Mouse (Mus musculus) naive thymus-derived CD4-positive, alpha-beta T cell, adult 2 months (primary cell): Measurements from ENCODE around the gene Ergic3.

Experiments used
- DNase-seq: peaks from one replicate; pipeline ENCODE4 v3.0.0-alpha.2; 2011; ENCODE audit warnings: low read depth

Ergic3 gene

GRCm38 (mm10) chr2:156007888-156008532 is at the start of gene Ergic3, which contains the start of gene 6430550D23Rik:
Gene Ergic3, plus strand, starts transcription at chr2:156008045.
Gene 6430550D23Rik, minus strand, starts transcription at chr2:156007977.
- peak; percentile 99 for DNase-seq

- DNase-seq: no peak
These were observed 47.9 kb upstream of the Ergic3 start for GRCm38 (mm10) chr2:155959981-155960380.

DNA sequence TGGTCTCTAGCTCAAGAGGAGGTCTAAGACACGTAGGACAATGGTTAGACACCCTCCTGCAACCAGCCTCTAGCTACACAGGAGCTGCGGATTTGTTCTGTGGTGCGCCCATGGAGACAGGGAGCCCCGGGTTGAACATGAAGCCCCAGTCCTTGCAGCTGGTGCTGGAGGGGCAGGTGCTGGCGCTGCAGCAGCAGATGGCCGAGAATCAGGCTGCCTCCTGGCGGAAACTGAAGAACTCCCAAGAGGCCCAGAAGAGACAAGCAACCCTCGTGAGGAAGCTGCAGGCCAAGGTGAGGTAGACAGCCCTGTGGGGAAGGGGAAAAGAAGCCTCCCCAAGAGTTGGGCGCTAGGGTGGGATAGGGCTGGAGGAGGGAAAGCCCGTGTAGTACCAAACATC is 46.0 kb upstream of the Ergic3 start:
- DNase-seq: no peak

DNA sequence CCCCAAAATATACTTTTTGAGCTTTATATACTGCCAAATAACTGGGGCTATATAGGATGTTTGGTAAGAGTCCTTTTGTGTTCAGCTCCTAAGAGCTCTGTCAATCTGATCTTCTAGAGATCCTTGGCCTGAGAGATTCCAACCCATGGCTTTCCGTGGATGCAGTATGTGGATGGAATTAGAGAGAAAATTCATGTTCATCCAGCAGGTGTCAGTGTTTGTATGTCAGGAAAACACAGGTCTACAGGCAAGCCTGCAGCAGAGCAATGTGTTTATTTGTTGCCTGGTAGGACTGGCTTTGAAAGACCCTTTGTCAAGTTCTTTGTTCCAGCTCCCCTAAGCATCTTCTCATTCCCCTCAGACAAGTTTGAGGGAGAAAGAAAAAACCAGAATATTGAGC is 44.9 kb upstream of the Ergic3 start:
- peak; percentile 27 for DNase-seq

DNA sequence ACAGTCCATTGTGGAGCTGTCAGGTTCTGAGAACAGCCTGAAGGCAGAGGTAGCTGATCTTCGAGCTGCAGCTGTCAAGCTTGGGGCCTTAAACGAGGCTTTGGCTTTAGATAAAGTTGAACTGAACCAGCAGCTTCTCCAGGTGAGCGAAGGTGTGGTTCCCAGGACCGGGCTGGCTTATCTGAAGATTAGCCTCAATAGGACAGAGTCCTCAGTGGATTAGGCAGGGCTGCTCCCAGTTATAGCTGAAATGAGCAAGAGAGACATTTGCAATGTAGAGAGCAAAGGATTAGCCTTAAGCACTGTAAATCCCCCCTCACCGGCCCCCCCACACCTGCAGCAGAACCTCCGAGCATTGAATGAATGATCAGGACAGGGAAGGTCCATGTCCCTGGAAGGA is 34.5 kb upstream of the Ergic3 start:
- no peak for DNase-seq

GRCm38 (mm10) chr2:155974087-155974731 is 33.6 kb upstream of the Ergic3 start:
- peak; percentile 30 for DNase-seq

GRCm38 (mm10) chr2:155979328-155979991 is 28.4 kb upstream of the Ergic3 start:
- DNase-seq: peak; percentile 73

DNA sequence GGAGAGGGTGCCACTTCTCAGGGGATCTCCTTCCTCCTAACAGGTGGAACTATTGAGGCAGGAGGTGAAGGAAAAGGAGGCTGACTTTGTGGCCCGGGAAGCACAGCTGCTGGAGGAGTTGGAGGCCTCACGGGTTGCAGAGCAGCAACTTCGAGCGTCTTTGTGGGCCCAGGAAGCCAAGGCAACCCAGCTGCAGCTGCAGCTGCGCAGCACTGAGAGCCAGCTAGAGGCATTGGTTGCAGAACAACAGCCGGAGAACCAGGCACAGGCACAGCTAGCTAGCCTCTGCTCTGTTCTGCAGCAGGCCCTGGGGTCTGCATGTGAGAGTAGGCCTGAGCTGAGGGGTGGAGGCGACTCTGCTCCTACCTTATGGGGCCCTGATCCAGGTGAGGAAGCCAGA is 22.1 kb upstream of the Ergic3 start:
- no peak for DNase-seq

- DNase-seq: no peak
These were observed 20.7 kb upstream of the Ergic3 start for GRCm38 (mm10) chr2:155987131-155987530.

DNA sequence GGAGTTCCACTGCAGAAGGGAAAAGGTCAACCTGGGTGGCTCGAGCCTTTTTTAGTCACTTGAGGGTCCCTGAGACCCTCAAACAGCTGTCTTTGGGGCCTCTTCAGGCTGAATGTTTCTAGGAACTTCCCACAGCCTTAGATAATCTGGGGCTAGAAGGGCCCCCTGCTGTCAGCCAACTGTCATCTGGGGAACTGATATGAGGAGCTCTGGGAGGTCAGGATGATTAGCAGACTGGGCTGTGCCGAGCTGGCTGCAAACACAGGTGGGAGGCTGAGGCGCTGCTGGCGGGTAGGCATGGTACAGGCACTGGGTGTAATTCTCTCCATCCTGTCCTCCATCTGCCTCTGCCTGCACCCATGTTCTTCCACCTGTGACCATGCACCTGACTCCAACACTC is 18.8 kb upstream of the Ergic3 start:
- DNase-seq: no peak

DNA sequence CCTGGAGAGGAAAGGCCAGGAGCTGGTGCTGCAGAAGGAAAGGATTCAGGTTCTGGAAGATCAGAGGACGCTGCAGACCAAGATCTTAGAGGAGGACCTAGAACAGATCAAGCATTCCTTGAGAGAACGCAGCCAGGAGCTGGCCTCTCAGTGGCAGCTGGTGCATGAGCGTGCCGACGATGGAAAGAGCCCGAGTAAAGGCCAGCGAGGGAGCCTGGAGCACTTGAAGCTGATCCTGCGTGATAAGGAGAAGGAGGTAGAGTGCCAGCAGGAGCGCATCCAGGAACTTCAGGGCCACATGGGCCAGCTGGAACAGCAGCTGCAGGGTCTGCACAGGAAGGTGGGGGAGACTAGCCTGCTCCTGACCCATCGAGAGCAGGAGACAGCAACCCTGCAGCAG is 16.7 kb upstream of the Ergic3 start:
- no peak for DNase-seq

DNA sequence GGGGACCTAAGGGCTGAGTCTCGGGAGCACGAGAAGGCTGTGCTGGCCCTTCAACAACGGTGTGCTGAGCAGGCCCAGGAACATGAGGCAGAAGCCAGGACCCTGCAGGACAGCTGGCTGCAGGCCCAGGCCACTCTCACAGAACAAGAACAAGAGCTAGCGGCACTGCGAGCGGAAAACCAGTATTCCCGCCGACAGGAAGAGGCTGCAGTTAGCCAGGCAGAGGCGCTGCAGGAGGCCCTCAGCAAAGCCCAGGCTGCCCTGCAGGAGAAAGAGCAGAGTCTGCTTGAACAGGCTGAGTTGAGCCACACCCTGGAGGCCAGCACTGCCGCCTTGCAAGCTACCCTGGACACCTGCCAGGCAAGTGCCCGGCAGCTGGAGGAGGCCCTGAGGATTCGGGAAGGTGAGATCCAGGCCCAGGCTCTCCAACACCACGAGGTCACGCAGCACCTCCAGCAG is 16.0 kb upstream of the Ergic3 start:
- DNase-seq: no peak

- peak; percentile 50 for DNase-seq
These were observed 2.5 kb upstream of the Ergic3 start for GRCm38 (mm10) chr2:156005393-156005792.

DNA sequence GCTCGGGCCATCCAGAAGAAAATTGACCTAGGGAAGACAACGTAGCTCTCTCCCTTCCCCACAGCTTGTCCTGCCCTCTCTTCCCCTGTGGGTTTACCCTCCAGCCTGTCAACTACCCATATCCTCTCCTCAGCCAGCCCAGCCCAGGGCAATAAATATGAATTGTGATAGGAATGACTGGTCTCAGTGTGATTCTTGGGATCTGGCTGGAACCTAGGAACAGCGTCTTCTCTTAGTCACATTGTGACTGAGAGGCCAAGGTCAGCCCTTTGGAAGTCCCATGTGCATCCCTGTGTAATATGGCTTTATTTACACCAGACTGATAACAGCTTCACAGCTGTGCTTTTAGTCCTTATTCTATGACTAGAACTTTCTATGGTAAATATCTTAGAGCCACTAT is 10.3 kb downstream of the Ergic3 start:
- DNase-seq: no peak

GRCm38 (mm10) chr2:156021219-156021618 is 13.4 kb downstream of the Ergic3 start:
- no peak for DNase-seq

GRCm38 (mm10) chr2:156021765-156022164 is 13.9 kb downstream of the Ergic3 start:
- no peak for DNase-seq

- no peak for DNase-seq
These were observed 17.6 kb downstream of the Ergic3 start for GRCm38 (mm10) chr2:156025482-156025881.

GRCm38 (mm10) chr2:156039390-156039789 is 31.5 kb downstream of the Ergic3 start:
- no peak for DNase-seq

DNA sequence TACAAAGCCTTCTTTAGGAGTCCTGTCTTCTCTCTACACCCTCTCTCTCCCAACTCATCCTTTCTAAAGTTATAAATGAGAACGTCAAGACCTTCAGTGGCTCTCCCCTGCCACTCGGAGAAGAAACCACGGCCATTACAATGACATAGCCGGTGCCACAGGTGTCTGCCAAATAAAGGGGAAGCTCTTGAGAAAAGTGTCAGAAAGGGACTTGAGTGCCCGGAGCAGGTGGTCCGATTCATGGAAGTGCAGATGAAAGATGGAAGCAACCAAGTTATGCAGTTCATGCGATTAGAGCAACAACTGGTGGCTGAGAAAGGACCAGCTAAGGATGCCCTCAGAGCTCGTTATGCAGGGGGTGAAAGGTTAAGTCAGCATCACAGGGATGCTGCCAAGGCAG is 35.1 kb downstream of the Ergic3 start:
- DNase-seq: no peak

- DNase-seq: peak; percentile 30
These were observed 40.1 kb downstream of the Ergic3 start for GRCm38 (mm10) chr2:156047929-156048328.

DNA sequence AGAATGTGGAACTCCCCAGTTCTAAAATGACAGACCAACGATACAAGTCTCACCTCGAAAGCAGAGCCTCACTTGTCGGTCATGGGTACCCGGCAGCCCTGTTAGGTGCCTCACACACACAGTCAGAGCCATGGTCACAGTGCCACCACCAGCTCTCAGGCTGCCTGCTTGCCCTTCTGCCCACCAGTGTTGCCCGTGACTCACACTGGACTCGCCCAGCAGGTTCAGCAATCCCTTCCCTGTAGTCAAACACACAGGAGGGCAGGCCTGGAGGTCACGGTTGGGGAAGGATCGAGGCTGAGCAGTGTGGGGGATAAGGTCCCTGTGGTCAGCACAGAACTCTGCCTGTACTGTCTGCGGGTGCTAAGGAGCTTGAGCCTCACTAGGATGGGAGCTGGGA is 45.0 kb downstream of the Ergic3 start, which contains the start of gene Fer1l4:
Fer1l4 (minus strand) TSS at position 132 of the 400 bp plus-strand sequence.
- no peak for DNase-seq

GRCm38 (mm10) chr2:156065099-156066041 is 57.5 kb downstream of the Ergic3 start, which contains the start of gene Spag4:
Gene Spag4, plus strand, starts transcription at chr2:156065175.
- peak; percentile 86 for DNase-seq
